Mouse (Mus musculus) activated CD4-positive, CD25-positive, alpha-beta regulatory T cell, adult 4 months (primary cell): ENCODE data around the gene Wbp1l. TPM values are rescaled to one million over a fixed set of nuclear protein-coding genes. Genes with fewer than 3 reads are reported as not detected.

Experiments used
- ATAC-seq: one replicate; pipeline ENCODE4 v1.8.0; 2017
- polyA plus RNA-seq, 2 experiments: library from polyadenylated mRNA; unstranded; fragments of 100-300 nt; shearing (Covaris generic); gene quantifications; one replicate each; pipeline ENCODE4 v1.2.1; 2017

Wbp1l gene
- polyA plus RNA-seq, 2 experiments from 2014 or later, result 19.7 to 20.0 TPM

- ATAC-seq, result no peak
Measured at GRCm38 (mm10) chr19:46631637-46632036, 32.8 kb downstream of the Wbp1l start.

- ATAC-seq, result no peak
Measured at GRCm38 (mm10) chr19:46635766-46636165, 36.9 kb downstream of the Wbp1l start.

GRCm38 (mm10) chr19:46637598-46637997, 38.7 kb downstream of the Wbp1l start:
- ATAC-seq, result no peak

- ATAC-seq, result no peak
Measured at GRCm38 (mm10) chr19:46639053-46639452, 40.2 kb downstream of the Wbp1l start.

- ATAC-seq, result no peak
Measured at GRCm38 (mm10) chr19:46639496-46639895, 40.6 kb downstream of the Wbp1l start.

GRCm38 (mm10) chr19:46640780-46641179, 41.9 kb downstream of the Wbp1l start:
- ATAC-seq, result no peak

- ATAC-seq, result no peak
Measured at GRCm38 (mm10) chr19:46641420-46642085, 42.7 kb downstream of the Wbp1l start.

GRCm38 (mm10) chr19:46642136-46642753, 43.4 kb downstream of the Wbp1l start:
- no peak for ATAC-seq

GRCm38 (mm10) chr19:46643236-46643635, 44.4 kb downstream of the Wbp1l start:
- ATAC-seq, result no peak

- ATAC-seq, result no peak
Measured at GRCm38 (mm10) chr19:46644343-46644792, 45.5 kb downstream of the Wbp1l start.

GRCm38 (mm10) chr19:46644793-46645602, 46.1 kb downstream of the Wbp1l start:
- ATAC-seq, result no peak

GRCm38 (mm10) chr19:46646041-46646481, 47.2 kb downstream of the Wbp1l start:
- no peak for ATAC-seq

- ATAC-seq, result no peak
Measured at GRCm38 (mm10) chr19:46647254-46647653, 48.4 kb downstream of the Wbp1l start.

- no peak for ATAC-seq
Measured at GRCm38 (mm10) chr19:46647850-46648249, 49.0 kb downstream of the Wbp1l start.

- ATAC-seq, result no peak
Measured at GRCm38 (mm10) chr19:46648565-46648964, 49.7 kb downstream of the Wbp1l start.

GRCm38 (mm10) chr19:46653188-46653587, 54.3 kb downstream of the Wbp1l start:
- no peak for ATAC-seq

GRCm38 (mm10) chr19:46653616-46654235, 54.8 kb downstream of the Wbp1l start:
- no peak for ATAC-seq

- no peak for ATAC-seq
Measured at GRCm38 (mm10) chr19:46655626-46656025, 56.7 kb downstream of the Wbp1l start.

GRCm38 (mm10) chr19:46656151-46656840, 57.4 kb downstream of the Wbp1l start:
- ATAC-seq, result no peak

- no peak for ATAC-seq
Measured at GRCm38 (mm10) chr19:46657339-46658020, 58.6 kb downstream of the Wbp1l start.

GRCm38 (mm10) chr19:46658348-46658747, 59.5 kb downstream of the Wbp1l start:
- no peak for ATAC-seq

- ATAC-seq, result no peak
Measured at GRCm38 (mm10) chr19:46658851-46659250, 60.0 kb downstream of the Wbp1l start.
